Mouse (Mus musculus) E14TG2a.4 (cell line): ENCODE results near the gene Tapt1.

Experiments used
- CTCF ChIP-seq: conservative IDR thresholded peaks from 2 replicates; pipeline ENCODE4 v1.5.1; 2014; ENCODE audit warnings: low read length
- NANOG ChIP-seq: IDR thresholded peaks from 2 replicates; pipeline ENCODE4 v1.6.1; 2014; ENCODE audit warnings: borderline replicate concordance, low read length, mixed read lengths
- POU5F1 ChIP-seq: IDR thresholded peaks from 2 replicates; pipeline ENCODE4 v1.6.1; 2014; ENCODE audit warnings: low read length, borderline replicate concordance

- no peak for TF ChIP-seq CTCF
- TF ChIP-seq POU5F1, result no peak
- TF ChIP-seq NANOG, result no peak
Measured at GRCm38 (mm10) chr5:44226521-44227461, at the start of gene Tapt1.
